Mouse (Mus musculus) cerebellum, adult 2 months (tissue): ENCODE measurements around the gene Akt1.

Experiments used
- CTCF ChIP-seq: fragments of 200-500 bp; IDR thresholded peaks from 2 replicates; pipeline ENCODE4 v1.5.1; 2011; ENCODE audit warnings: low read depth, mild to moderate bottlenecking, control low read depth, low read length, moderate library complexity, borderline replicate concordance; ENCODE audit not compliant: insufficient read depth
- POLR2A ChIP-seq: fragments of 200-500 bp; IDR thresholded peaks from 2 replicates; pipeline ENCODE4 v1.6.1; 2011; ENCODE audit warnings: low read length, control low read depth, borderline replicate concordance; ENCODE audit not compliant: insufficient read depth

DNA sequence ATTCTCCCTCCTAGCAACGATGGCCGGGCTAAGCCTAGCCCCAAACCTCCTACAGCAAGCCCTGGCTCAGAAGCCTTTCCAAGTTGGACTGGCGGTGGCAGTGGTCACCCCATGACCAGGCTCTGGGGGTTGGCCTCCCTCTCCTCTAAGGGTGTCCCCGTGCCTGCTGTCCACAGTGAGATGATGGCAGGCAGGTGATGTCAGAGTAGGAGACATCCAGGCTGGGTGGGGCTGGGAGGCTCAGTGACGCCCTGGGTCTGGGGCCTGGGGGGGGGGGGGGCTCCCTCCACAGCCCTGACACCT is 48.3 kb upstream of the Akt1 start:
- TF ChIP-seq CTCF (no peak), POLR2A (no peak)
